Mouse (Mus musculus) thymus, postnatal 14 days (tissue): ENCODE data around the gene Syt1.
A peak's percentile ranks its signal among the peaks of the same experiment; 100 is the strongest.

Experiments used
- DNase-seq: peaks from one replicate; pipeline ENCODE4 v3.0.0; 2021

Syt1 gene

GRCm38 (mm10) chr10:109010241-109011193 is at the start of gene Syt1:
Gene Syt1, minus strand, starts transcription at chr10:109010982.
- DNase-seq: peak; percentile 3

GRCm38 (mm10) chr10:109056500-109056899 is 45.7 kb upstream of the Syt1 start:
- no peak for DNase-seq

GRCm38 (mm10) chr10:109047537-109047936 is 36.8 kb upstream of the Syt1 start:
- DNase-seq: no peak

GRCm38 (mm10) chr10:109046988-109047387 is 36.2 kb upstream of the Syt1 start:
- DNase-seq: no peak

- DNase-seq: no peak
These were observed 714 bp upstream of the Syt1 start for GRCm38 (mm10) chr10:109011226-109012165.

- no peak for DNase-seq
These were observed 951 bp downstream of the Syt1 start for GRCm38 (mm10) chr10:109009831-109010230.

- no peak for DNase-seq
These were observed 2.3 kb downstream of the Syt1 start for GRCm38 (mm10) chr10:109008456-109008855.

GRCm38 (mm10) chr10:109003482-109003881 is 7.3 kb downstream of the Syt1 start:
- DNase-seq: no peak

- no peak for DNase-seq
These were observed 23.5 kb downstream of the Syt1 start for GRCm38 (mm10) chr10:108987250-108987649.

- DNase-seq: no peak
These were observed 31.1 kb downstream of the Syt1 start for GRCm38 (mm10) chr10:108979660-108980059.

- DNase-seq: no peak
These were observed 55.8 kb downstream of the Syt1 start for GRCm38 (mm10) chr10:108954952-108955351.

- no peak for DNase-seq
These were observed 58.6 kb downstream of the Syt1 start for GRCm38 (mm10) chr10:108952182-108952581.

- DNase-seq: no peak
These were observed 73.8 kb downstream of the Syt1 start for GRCm38 (mm10) chr10:108936838-108937430.

- no peak for DNase-seq
These were observed 80.5 kb downstream of the Syt1 start for GRCm38 (mm10) chr10:108930299-108930698.

- no peak for DNase-seq
These were observed 81.1 kb downstream of the Syt1 start for GRCm38 (mm10) chr10:108929676-108930075.

- no peak for DNase-seq
These were observed 105.5 kb downstream of the Syt1 start for GRCm38 (mm10) chr10:108905264-108905663.

- DNase-seq: no peak
These were observed 106.4 kb downstream of the Syt1 start for GRCm38 (mm10) chr10:108904371-108904770.

- DNase-seq: no peak
These were observed 114.3 kb downstream of the Syt1 start for GRCm38 (mm10) chr10:108896529-108896928.

- DNase-seq: no peak
These were observed 117.5 kb downstream of the Syt1 start for GRCm38 (mm10) chr10:108893288-108893687.

GRCm38 (mm10) chr10:108892441-108892840 is 118.3 kb downstream of the Syt1 start:
- DNase-seq: no peak

GRCm38 (mm10) chr10:108889084-108889483 is 121.7 kb downstream of the Syt1 start:
- DNase-seq: no peak

- no peak for DNase-seq
These were observed 124.0 kb downstream of the Syt1 start for GRCm38 (mm10) chr10:108886781-108887180.

- no peak for DNase-seq
These were observed 125.0 kb downstream of the Syt1 start for GRCm38 (mm10) chr10:108885769-108886168.
